Mouse (Mus musculus) intestine, embryonic 14.5 days (tissue): ENCODE results near the gene 1700028P14Rik. TPM values are rescaled to one million over a fixed set of nuclear protein-coding genes. Genes with fewer than 3 reads are reported as not detected.
"Not testable (repeated sequence)": the region's sequence is repeated elsewhere in the genome, so short reads cannot be mapped to it uniquely, and the experiment has no call there.

Experiments
- ATAC-seq: fragments of 200-750 bp; cut with Nextera tagmentation; replicated peaks from 2 replicates; pipeline ENCODE4 v1.8.0; 2017; ENCODE audit warnings: low read depth, moderate number of reproducible peaks, moderate TSS enrichment, moderate library complexity; ENCODE audit not compliant: low FRiP score, low TSS enrichment
- DNase-seq: peaks from one replicate; pipeline ENCODE4 v3.0.0-alpha.2; 2018; ENCODE audit warnings: low spot score
- H3K27ac ChIP-seq: fragments of 300-500 bp; sonication (generic); 2 replicates; pipeline ENCODE4 v1.5.1; 2014; ENCODE audit warnings: low read depth, mild to moderate bottlenecking, control low read depth
- H3K27me3 ChIP-seq: fragments of 300-500 bp; sonication (generic); replicated peaks from 2 replicates; pipeline ENCODE4 v1.6.1; 2014; ENCODE audit warnings: low read length, control low read depth; ENCODE audit not compliant: control insufficient read depth, insufficient read depth
- H3K36me3 ChIP-seq: fragments of 300-500 bp; sonication (generic); 2 replicates; pipeline ENCODE4 v1.6.1; 2014; ENCODE audit warnings: low read length, control low read depth; ENCODE audit not compliant: control insufficient read depth, insufficient read depth
- H3K4me1 ChIP-seq: fragments of 300-500 bp; sonication (generic); replicated peaks from 2 replicates; pipeline ENCODE4 v1.6.1; 2014; ENCODE audit warnings: low read length, control low read depth, mixed read lengths; ENCODE audit not compliant: control insufficient read depth, insufficient read depth
- H3K4me2 ChIP-seq: fragments of 300-500 bp; sonication (generic); 2 replicates; pipeline ENCODE4 v1.6.1; 2014; ENCODE audit warnings: low read length
- H3K4me3 ChIP-seq: fragments of 300-500 bp; sonication (generic); 2 replicates; pipeline ENCODE4 v1.5.1; 2014; ENCODE audit warnings: low read depth, low read length, control low read depth, mixed read lengths
- H3K9ac ChIP-seq: fragments of 300-500 bp; sonication (generic); 2 replicates; pipeline ENCODE4 v1.6.1; 2014; ENCODE audit warnings: mild to moderate bottlenecking, low read length
- H3K9me3 ChIP-seq: fragments of 300-500 bp; sonication (generic); 2 replicates; pipeline ENCODE4 v1.6.1; 2016; ENCODE audit warnings: low read length, control low read depth; ENCODE audit not compliant: control insufficient read depth
- WGBS: fragments of 180-500 bp; shearing (Covaris S2); extraction: QIAGEN DNeasy Blood & Tissue Kit; methylation state at CpG from one replicate; pipeline ENCODE4 v1.1.7; 2014; 5-methylcytosine and 5-hydroxymethylcytosine counted together
- polyA plus RNA-seq: library from polyadenylated mRNA; unstranded; fragments of >200 nt; fragmentation: Nextera tagmentation; extraction: Ambion mirVana; gene quantifications from 2 replicates; pipeline ENCODE4 v1.2.1, GENCODE M21; 2014

The 1700028P14Rik gene
- polyA plus RNA-seq, 1 experiment from 2014 or later = not detected

DNA sequence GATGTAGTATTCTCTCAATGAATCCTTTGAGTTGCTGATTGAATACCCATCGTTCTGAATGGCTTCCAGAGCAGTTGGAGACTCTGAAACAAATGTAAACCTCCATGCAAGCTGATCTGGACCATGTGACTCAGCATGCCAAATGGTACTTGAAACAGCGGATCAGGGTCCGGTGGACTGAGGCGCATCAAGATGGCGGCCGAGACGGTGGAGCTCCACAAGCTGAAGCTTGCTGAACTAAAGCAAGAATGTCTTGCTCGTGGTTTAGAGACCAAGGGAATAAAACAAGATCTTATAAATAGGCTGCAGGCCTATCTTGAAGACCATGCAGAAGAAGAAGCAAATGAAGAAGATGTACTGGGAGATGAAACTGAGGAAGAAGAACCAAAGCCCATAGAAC is 23.0 kb upstream of the 1700028P14Rik start:
- H3K4me1 ChIP-seq, H3K4me3 ChIP-seq, H3K36me3 ChIP-seq, ATAC-seq, DNase-seq, H3K9ac ChIP-seq, H3K4me2 ChIP-seq, H3K27me3 ChIP-seq, H3K9me3 ChIP-seq, H3K27ac ChIP-seq: not testable (repeated sequence)
- 90% methylated on average over 8 of the region's 8 CpGs for WGBS

DNA sequence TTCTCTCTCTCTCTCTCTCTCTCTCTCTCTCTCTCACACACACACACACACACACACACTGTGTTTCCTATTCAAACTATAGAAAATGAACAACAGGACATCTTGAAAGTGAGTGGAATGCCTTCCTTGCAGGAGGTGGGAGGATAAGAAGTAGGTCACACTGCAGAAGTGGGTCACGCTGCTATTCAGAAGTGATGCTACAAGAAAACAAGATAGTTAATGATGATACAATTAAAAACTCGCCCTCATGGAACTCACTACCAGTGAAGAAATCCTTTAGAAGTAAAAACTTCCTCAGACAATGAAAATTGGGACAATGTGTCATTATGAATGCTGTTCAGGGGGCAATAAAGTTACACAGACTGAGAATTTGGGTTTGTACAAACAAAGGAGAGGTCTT is 20.4 kb upstream of the 1700028P14Rik start:
- no peak overlapping the region for H3K4me2 ChIP-seq
- no peaks in the 10 kb centered on the region for H3K27me3 ChIP-seq
- H3K36me3 ChIP-seq = no peaks in the 10 kb centered on the region
- H3K4me1 ChIP-seq = no peaks in the 10 kb centered on the region
- 64% methylated on average over 2 of the region's 2 CpGs for WGBS
- no peak overlapping the region for H3K9ac ChIP-seq
- H3K4me3 ChIP-seq = no peak overlapping the region
- H3K27ac ChIP-seq = no peak overlapping the region
- no peak for ATAC-seq
- no peaks in the 10 kb centered on the region for H3K9me3 ChIP-seq
- DNase-seq = no peak

DNA sequence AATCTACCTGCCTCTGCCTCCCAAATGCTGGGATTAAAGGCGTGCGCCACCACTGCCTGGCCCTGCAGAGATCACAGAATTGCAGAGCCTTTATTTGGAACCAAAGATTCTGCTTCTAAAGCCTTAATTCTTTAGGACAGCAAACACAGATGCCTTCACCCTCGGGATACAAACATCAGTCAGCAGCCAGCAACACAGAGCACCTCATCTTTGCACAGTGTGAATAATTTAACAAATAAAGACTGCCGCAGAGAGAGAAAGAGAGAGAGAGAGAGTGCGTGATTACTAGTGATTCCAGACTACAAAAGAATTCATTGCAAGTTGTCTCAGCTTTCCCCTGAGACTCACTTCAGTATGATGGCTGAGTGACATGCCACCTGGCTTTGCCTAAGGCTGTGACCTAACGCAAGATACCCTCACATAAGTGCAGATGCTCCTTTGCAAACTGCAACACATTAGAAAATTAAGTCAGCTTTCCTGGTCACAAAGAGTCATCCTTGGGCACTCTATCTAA is 15.6 kb upstream of the 1700028P14Rik start:
- WGBS = 79% methylated on average over 6 of the region's 6 CpGs
- H3K4me1 ChIP-seq = no peaks in the 10 kb centered on the region
- no peak overlapping the region for H3K4me3 ChIP-seq
- H3K36me3 ChIP-seq = no peaks in the 10 kb centered on the region
- no peak overlapping the region for H3K9ac ChIP-seq
- no peak overlapping the region for H3K27ac ChIP-seq
- DNase-seq (no peak), ATAC-seq (no peak)
- H3K27me3 ChIP-seq = no peaks in the 10 kb centered on the region
- H3K4me2 ChIP-seq = no peak overlapping the region
- no peaks in the 10 kb centered on the region for H3K9me3 ChIP-seq

DNA sequence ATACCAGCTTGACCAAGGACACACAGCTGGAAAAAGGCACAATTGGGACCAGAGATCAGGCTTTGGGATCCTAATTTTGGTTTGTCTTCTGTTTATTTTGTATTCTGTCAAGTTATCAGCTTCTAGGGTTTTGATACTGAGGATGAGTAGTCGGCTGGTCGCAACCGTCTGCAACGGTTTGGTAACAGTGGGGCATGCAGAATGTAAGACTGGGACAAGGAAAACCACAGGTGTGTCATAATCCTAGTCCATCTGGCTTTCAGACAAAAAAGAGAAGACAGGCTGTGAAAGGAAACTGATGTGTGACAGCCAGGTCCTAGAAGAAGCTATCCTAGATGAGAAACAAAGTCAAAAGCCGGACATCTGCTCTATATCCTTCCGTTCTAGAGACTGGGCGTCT is 11.5 kb upstream of the 1700028P14Rik start:
- H3K4me3 ChIP-seq = no peak overlapping the region
- no peak overlapping the region for H3K27ac ChIP-seq
- no peaks in the 10 kb centered on the region for H3K27me3 ChIP-seq
- H3K36me3 ChIP-seq = no peaks in the 10 kb centered on the region
- H3K4me1 ChIP-seq = no peaks in the 10 kb centered on the region
- no peak for DNase-seq
- WGBS = 87% methylated on average over 7 of the region's 7 CpGs
- no peak for ATAC-seq
- no peak overlapping the region for H3K9ac ChIP-seq
- H3K9me3 ChIP-seq = no peaks in the 10 kb centered on the region
- H3K4me2 ChIP-seq = no peak overlapping the region

DNA sequence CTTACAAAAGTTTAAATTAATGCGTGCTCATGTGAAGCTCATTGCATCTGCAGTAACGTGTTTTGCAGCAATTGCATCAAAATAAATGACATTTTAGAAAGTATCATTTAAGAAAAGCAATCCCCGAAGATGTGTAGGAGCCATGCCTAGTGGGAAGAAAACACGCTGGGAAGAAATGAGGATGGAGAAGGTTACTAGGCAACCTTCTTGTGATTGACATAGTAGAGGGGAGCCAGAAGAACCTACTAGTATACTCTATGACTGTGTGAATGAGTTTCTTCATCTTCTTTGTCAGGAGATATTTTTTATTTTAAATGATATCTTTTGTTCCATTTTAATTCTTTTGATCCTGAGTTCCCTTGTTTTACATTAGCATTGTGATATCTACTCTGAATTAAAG is 5.7 kb upstream of the 1700028P14Rik start:
- no peaks in the 10 kb centered on the region for H3K9me3 ChIP-seq
- H3K4me1 ChIP-seq = no peaks in the 10 kb centered on the region
- no peaks in the 10 kb centered on the region for H3K36me3 ChIP-seq
- no peak overlapping the region for H3K4me2 ChIP-seq
- ATAC-seq (no peak), DNase-seq (no peak)
- no peak overlapping the region for H3K9ac ChIP-seq
- H3K4me3 ChIP-seq = no peak overlapping the region
- no peaks in the 10 kb centered on the region for H3K27me3 ChIP-seq
- no peak overlapping the region for H3K27ac ChIP-seq
- WGBS = 86% methylated on average over 4 of the region's 4 CpGs

DNA sequence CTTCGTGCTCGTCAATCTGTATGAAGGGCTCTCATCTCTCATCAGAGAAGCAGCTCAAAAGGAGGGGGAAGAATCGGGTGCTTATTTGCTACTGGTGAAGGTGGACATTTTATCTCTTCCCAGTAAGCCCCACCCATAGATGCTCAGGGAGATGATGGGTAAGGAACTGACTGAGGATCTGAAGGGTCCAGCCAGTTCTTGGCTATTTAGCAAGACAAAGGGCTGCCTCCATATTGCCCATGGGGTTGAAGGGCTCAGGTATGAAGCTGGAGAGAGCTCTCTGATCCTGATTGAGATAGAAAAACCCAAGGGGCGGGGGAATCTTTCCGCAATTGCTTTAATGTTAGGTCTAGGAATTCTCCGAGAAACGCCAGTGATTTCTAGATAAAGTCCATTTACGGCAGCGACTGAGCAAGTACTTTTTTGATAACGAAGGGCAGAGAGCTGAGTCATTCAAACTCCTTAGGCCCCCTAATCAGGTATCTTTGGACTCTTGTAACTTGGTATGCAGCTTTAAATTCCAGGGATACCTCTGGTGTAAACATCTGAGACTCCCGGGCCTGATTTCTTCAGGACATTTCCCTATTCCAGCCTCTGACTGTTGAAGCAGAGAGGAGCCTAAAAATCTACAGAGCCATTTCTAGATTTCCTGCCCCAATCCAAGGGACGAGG is 4.8 kb upstream of the 1700028P14Rik start:
- Histone ChIP-seq H3K9ac (no peak overlapping the region), H3K27ac (no peak overlapping the region), H3K4me3 (no peak overlapping the region), H3K36me3 (no peaks in the 10 kb centered on the region), H3K4me1 (no peaks in the 10 kb centered on the region), H3K27me3 (no peaks in the 10 kb centered on the region), H3K9me3 (no peaks in the 10 kb centered on the region), H3K4me2 (no peak overlapping the region)
- WGBS = 43% methylated on average over 12 of the region's 12 CpGs
- DNase-seq (no peak), ATAC-seq (no peak)

DNA sequence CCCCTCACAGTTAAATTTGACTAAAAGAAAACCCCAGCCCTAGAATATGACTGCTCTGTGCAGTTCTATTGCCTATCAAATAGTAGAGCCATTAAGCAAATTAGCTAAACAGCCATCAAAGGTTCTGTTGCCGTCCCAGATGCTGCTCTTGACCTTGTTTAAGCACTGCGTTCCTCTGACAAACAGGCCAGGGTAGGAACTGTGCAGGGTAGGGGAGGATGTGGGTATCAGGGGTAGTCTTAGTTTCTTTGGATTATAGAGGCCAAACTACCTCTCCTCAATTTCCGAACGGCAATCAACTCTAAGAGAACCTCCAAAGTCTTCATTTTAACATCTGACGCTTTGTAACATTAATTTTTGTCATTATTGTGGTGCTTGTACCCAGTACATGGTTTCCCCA is 542 bp upstream of the 1700028P14Rik start:
- no peak overlapping the region for H3K27ac ChIP-seq
- H3K36me3 ChIP-seq = no peaks in the 10 kb centered on the region
- WGBS = 87% methylated on average over 5 of the region's 5 CpGs
- H3K4me2 ChIP-seq = peak overlapping the region; percentile 38; the same call in 1 of the 2 replicates
- H3K4me3 ChIP-seq = no peak overlapping the region
- no peaks in the 10 kb centered on the region for H3K4me1 ChIP-seq
- no peak overlapping the region for H3K9ac ChIP-seq
- no peaks in the 10 kb centered on the region for H3K9me3 ChIP-seq
- H3K27me3 ChIP-seq = no peaks in the 10 kb centered on the region
- ATAC-seq (no peak), DNase-seq (no peak)

DNA sequence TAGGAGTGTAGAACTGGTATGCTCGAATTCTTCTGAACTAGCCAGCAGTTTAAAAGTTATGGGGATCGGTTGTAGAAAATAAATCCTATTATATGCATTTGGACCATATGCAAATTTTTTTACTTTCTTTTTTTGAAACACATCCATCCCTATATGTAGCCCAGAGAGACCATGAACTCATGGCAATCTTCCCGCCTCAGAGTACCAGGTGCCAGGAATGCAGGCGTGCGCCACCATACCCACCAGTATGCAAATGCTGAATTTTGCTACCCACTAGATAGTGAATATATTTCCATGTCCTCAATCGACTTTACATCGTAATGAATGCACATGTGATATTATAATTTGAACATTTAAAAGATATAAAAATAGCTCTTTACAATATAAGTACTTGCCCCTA is 5.3 kb downstream of the 1700028P14Rik start:
- Histone ChIP-seq H3K27me3 (no peaks in the 10 kb centered on the region), H3K4me3 (no peak overlapping the region), H3K4me2 (no peak overlapping the region), H3K9ac (no peak overlapping the region), H3K36me3 (no peaks in the 10 kb centered on the region), H3K27ac (no peak overlapping the region), H3K4me1 (no peaks in the 10 kb centered on the region), H3K9me3 (no peaks in the 10 kb centered on the region)
- DNase-seq = no peak
- no peak for ATAC-seq
- whole genome bisulfite sequencing = 91% methylated on average over 7 of the region's 7 CpGs

DNA sequence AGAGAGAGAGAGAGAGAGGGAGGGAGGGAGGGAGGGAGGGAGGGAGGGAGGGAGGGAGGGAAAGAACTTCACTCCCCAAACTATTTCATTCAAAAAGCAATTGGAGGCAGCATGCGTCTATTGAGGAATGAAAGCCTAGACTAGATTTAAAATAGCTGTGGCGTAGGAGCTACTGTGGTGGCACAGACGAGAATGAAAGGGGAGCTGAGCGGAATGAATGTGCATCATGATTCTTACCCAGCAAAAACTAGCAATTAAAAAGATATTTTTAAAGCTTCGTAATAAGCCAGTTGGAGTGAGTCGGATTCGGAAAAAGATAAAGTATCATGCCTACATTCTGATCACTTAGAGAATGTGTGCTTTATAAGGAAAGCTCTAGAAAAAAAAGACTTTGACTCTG is 7.3 kb downstream of the 1700028P14Rik start:
- Histone ChIP-seq H3K27me3 (no peaks in the 10 kb centered on the region), H3K9ac (no peak overlapping the region), H3K27ac (no peak overlapping the region), H3K4me1 (no peaks in the 10 kb centered on the region), H3K4me3 (no peak overlapping the region), H3K4me2 (no peak overlapping the region), H3K9me3 (no peaks in the 10 kb centered on the region), H3K36me3 (no peaks in the 10 kb centered on the region)
- DNase-seq (no peak), ATAC-seq (no peak)
- 81% methylated on average over 7 of the region's 7 CpGs for WGBS
